Mouse (Mus musculus): ENCODE data around the gene Hfe2.
"Not testable (repeated sequence)": the region's sequence is repeated elsewhere in the genome, so short reads cannot be mapped to it uniquely, and the experiment has no call there.

Hfe2 gene

GRCm38 (mm10) chr3:96524914-96525313 is at the start of gene Hfe2:
Hfe2 (plus strand) TSS chr3:96525172.
- DNase-seq = no peak

GRCm38 (mm10) chr3:96477084-96477483 is 47.9 kb upstream of the Hfe2 start:
- DNase-seq = no peak

GRCm38 (mm10) chr3:96477558-96477957 is 47.4 kb upstream of the Hfe2 start:
- no peak for DNase-seq

- DNase-seq = no peak
Measured at GRCm38 (mm10) chr3:96479249-96479648, 45.7 kb upstream of the Hfe2 start.

- no peak for DNase-seq
Measured at GRCm38 (mm10) chr3:96480684-96481270, 44.2 kb upstream of the Hfe2 start.

GRCm38 (mm10) chr3:96481856-96482255 is 43.1 kb upstream of the Hfe2 start:
- DNase-seq = no peak

- DNase-seq = no peak
Measured at GRCm38 (mm10) chr3:96482451-96482850, 42.5 kb upstream of the Hfe2 start.

GRCm38 (mm10) chr3:96483044-96483443 is 41.9 kb upstream of the Hfe2 start:
- not testable (repeated sequence) for DNase-seq

- DNase-seq = no peak
Measured at GRCm38 (mm10) chr3:96483946-96484345, 41.0 kb upstream of the Hfe2 start.

- no peak for DNase-seq
Measured at GRCm38 (mm10) chr3:96484921-96485320, 40.1 kb upstream of the Hfe2 start.

- DNase-seq = no peak
Measured at GRCm38 (mm10) chr3:96485361-96485760, 39.6 kb upstream of the Hfe2 start.

GRCm38 (mm10) chr3:96486064-96486827 is 38.7 kb upstream of the Hfe2 start:
- DNase-seq = not testable (repeated sequence)

- DNase-seq = not testable (repeated sequence)
Measured at GRCm38 (mm10) chr3:96486828-96487559, 38.0 kb upstream of the Hfe2 start.

- peak; percentile 24 for DNase-seq
Measured at GRCm38 (mm10) chr3:96487596-96488289, 37.2 kb upstream of the Hfe2 start.

- not testable (repeated sequence) for DNase-seq
Measured at GRCm38 (mm10) chr3:96488290-96488906, 36.6 kb upstream of the Hfe2 start.

GRCm38 (mm10) chr3:96488907-96489629 is 35.9 kb upstream of the Hfe2 start:
- not testable (repeated sequence) for DNase-seq

- DNase-seq = not testable (repeated sequence)
Measured at GRCm38 (mm10) chr3:96489636-96490035, 35.3 kb upstream of the Hfe2 start.

GRCm38 (mm10) chr3:96494456-96494855 is 30.5 kb upstream of the Hfe2 start:
- not testable (repeated sequence) for DNase-seq

GRCm38 (mm10) chr3:96494912-96495311 is 30.1 kb upstream of the Hfe2 start:
- DNase-seq = no peak

GRCm38 (mm10) chr3:96495490-96496210 is 29.3 kb upstream of the Hfe2 start:
- DNase-seq = no peak

- DNase-seq = no peak
Measured at GRCm38 (mm10) chr3:96496216-96496615, 28.8 kb upstream of the Hfe2 start.
